Mouse (Mus musculus): ENCODE data around the gene Tor1aip1.

GRCm38 (mm10) chr1:156062193-156062592 lies 25.9 kb upstream of the Tor1aip1 start:
- no peak for TF ChIP-seq CTCF (IDR thresholded peaks at IDR 0.05; ENCODE audit: borderline replicate concordance, control insufficient read depth, extremely low read depth, insufficient read depth, low read length, poor library complexity)
- no peak for TF ChIP-seq POLR2A (IDR thresholded peaks at IDR 0.05; ENCODE audit: control insufficient read depth, extremely low read depth, insufficient read depth, low read length, poor library complexity)
